ENCODE assay signal across 15 mouse cellular contexts in the genomic region with DNA sequence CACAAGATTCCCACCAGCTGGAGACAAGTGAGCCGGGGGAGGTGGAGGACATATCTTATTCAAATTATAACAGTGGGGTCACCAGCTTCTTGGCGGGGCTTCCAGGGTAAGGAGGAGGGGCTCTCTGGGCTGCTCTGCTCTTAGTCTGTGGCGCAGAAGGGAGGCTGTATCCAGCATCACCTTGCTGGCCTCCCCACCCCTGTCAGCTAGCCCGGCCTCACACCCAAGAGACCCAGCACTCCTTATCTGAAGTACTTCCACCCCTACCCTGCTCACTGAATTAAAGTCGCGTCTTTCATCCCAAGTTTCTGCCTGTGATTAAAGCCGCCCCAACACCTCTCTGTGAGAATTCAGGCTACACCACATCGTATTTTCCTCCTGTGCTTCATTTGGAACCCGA.
DNase-seq lines count a peak whose midpoint lies in the region; ATAC-seq lines count a peak whose summit lies in the region.
"Had no signal": no experiment of that assay in that cellular context is flagged by ENCODE, and none has a peak within 500 bp of the region (broad histone marks: within the 10 kb centered on the region; RNA-seq: fewer than 3 reads in every experiment).

No protein-coding gene starts in this region.

- no peak overlapping the region for H3K27ac ChIP-seq in kidney, embryonic 16.5 days (ENCODE audit: low read length)
- H3K27ac ChIP-seq in hindbrain, embryonic 12.5 days = no peak overlapping the region
- no peak overlapping the region for H3K27ac ChIP-seq in limb, embryonic 15.5 days

- H3K9ac ChIP-seq in kidney, embryonic 16.5 days (replicated peaks; ENCODE audit: low read length) = no peak overlapping the region
- H3K9ac ChIP-seq in hindbrain, embryonic 12.5 days = no peak overlapping the region
- H3K9ac ChIP-seq in limb, embryonic 15.5 days = no peak overlapping the region

- DNase-seq in heart, adult 11 months = peak; percentile 76
- DNase-seq in heart, adult 8-10 months (ENCODE audit: low spot score) = no peak
- DNase-seq in kidney, adult 9 months = no peak
- no peak for DNase-seq in gastrocnemius, adult 18-20 months (ENCODE audit: low spot score)
- DNase-seq in gastrocnemius, postnatal 4 days (ENCODE audit: low spot score in 2 of 2) = no peak
- DNase-seq: adrenal gland, postnatal 36 days; B cell, adult 2 months; kidney, postnatal 4 days; layer of hippocampus, postnatal 36 days; lung, postnatal 36 days; right cerebral cortex, postnatal 4 days had no signal

- H3K36me3 ChIP-seq in kidney, embryonic 16.5 days (ENCODE audit: insufficient read depth, low read length) = no peaks in the 10 kb centered on the region
- H3K36me3 ChIP-seq in hindbrain, embryonic 12.5 days = no peaks in the 10 kb centered on the region
- no peaks in the 10 kb centered on the region for H3K36me3 ChIP-seq in limb, embryonic 15.5 days

- peaks cover 11% of the 10 kb centered on the region; the same call in 1 of the 2 replicates for H3K9me3 ChIP-seq in kidney, embryonic 16.5 days (ENCODE audit: low read length)
- H3K9me3 ChIP-seq in hindbrain, embryonic 12.5 days (replicated peaks) = no peaks in the 10 kb centered on the region
- H3K9me3 ChIP-seq in limb, embryonic 15.5 days = no peaks in the 10 kb centered on the region

- peak overlapping the region; percentile 38 for H3K4me2 ChIP-seq in kidney, embryonic 16.5 days (replicated peaks; ENCODE audit: low read depth, low read length)
- H3K4me2 ChIP-seq in hindbrain, embryonic 12.5 days (replicated peaks) = peak overlapping the region; percentile 36
- H3K4me2 ChIP-seq in limb, embryonic 15.5 days = 0 out of 2 replicates have a peak overlapping the region, but pooled peaks have one; percentile 1

- H3K4me3 ChIP-seq in kidney, embryonic 16.5 days (ENCODE audit: low read length) = peak overlapping the region; percentile 14
- H3K4me3 ChIP-seq in hindbrain, embryonic 12.5 days = no peak overlapping the region
- H3K4me3 ChIP-seq in limb, embryonic 15.5 days = no peak overlapping the region
- H3K4me3 ChIP-seq: myocyte had no signal

- peaks cover 14% of the 10 kb centered on the region; the same call in 1 of the 2 replicates for H3K27me3 ChIP-seq in kidney, embryonic 16.5 days (ENCODE audit: insufficient read depth, low read length)
- H3K27me3 ChIP-seq in hindbrain, embryonic 12.5 days = peaks cover 14% of the 10 kb centered on the region
- peaks cover 22% of the 10 kb centered on the region for H3K27me3 ChIP-seq in limb, embryonic 15.5 days

- peaks cover 10% of the 10 kb centered on the region; the same call in 1 of the 2 replicates for H3K4me1 ChIP-seq in kidney, embryonic 16.5 days (ENCODE audit: insufficient read depth, low read length)
- peaks cover 18% of the 10 kb centered on the region for H3K4me1 ChIP-seq in hindbrain, embryonic 12.5 days
- H3K4me1 ChIP-seq in limb, embryonic 15.5 days = 0 out of 2 replicates have a peak, but pooled peaks cover 9% of the 10 kb centered on the region

- ATAC-seq in kidney, embryonic 16.5 days (ENCODE audit: low FRiP score, low TSS enrichment) = no peak
- no peak for ATAC-seq in hindbrain, embryonic 12.5 days (ENCODE audit: low FRiP score)
- no peak for ATAC-seq in limb, embryonic 15.5 days (ENCODE audit: insufficient number of reproducible peaks, low FRiP score, low TSS enrichment, low read depth)

- 21% methylated on average over 9 of the region's 9 CpGs for WGBS in kidney, embryonic 16.5 days
- WGBS in hindbrain, embryonic 12.5 days = 38% methylated on average over 9 of the region's 9 CpGs
- 33% methylated on average over 9 of the region's 9 CpGs for WGBS in limb, embryonic 15.5 days
